ENCODE assay signal across 9 mouse cellular contexts in the genomic region with DNA sequence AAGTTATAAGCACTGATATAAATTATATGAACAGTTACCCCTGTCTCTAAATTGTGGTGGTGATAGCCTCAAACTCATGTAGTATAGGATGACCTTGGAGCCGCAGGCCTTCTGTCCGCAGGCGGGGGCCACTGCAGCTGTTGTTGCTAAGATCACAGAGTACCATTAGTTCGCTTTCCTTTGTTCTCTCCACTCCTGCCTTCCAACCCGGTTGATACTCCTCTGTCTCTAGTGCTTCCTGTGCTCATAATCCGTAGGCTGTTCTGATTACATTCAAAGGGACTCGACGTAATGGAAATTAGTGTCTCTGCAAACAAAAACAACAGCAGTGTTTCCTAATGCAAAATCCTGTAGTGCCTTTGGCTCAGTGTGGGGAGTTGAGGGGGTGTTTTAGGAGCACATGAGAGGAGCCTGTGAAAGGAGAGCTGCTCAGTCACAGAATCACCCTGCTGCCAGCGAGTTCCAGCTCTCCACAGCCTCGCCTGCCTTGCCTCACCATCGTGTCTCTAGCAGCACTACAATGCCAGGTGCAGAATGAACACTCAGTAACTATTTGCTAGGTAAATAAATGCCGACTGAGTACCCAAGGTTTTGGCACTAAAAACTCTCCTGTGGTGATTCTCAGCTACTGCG. TPM values are rescaled to one million over a fixed set of nuclear protein-coding genes. Genes with fewer than 3 reads are reported as not detected.
DNase-seq lines count a peak whose midpoint lies in the region.
"Had no signal": no experiment of that assay in that cellular context is flagged by ENCODE, and none has a peak within 500 bp of the region (broad histone marks: within the 10 kb centered on the region; RNA-seq: fewer than 3 reads in every experiment).

No protein-coding gene starts in this region.

- 0 out of 2 replicates have a peak overlapping the region, but pooled peaks have one; percentile 40 for H3K27ac ChIP-seq in embryonic facial prominence, embryonic 10.5 days (replicated peaks)
- H3K27ac ChIP-seq in limb, embryonic 10.5 days, result peak overlapping the region; percentile 73

- WGBS in embryonic facial prominence, embryonic 10.5 days, result 49% methylated on average over 13 of the region's 13 CpGs
- WGBS in limb, embryonic 10.5 days, result 44% methylated on average over 13 of the region's 13 CpGs

- H3K9me3 ChIP-seq in embryonic facial prominence, embryonic 10.5 days, result no peaks in the 10 kb centered on the region
- H3K9me3 ChIP-seq in limb, embryonic 10.5 days (replicated peaks), result no peaks in the 10 kb centered on the region

- DNase-seq in layer of hippocampus, adult 9-11 months, result peak; percentile 5
- no peak for DNase-seq in layer of hippocampus, adult 8-10 months (ENCODE audit: low spot score in 2 of 2)
- DNase-seq in embryonic facial prominence, embryonic 10.5 days (ENCODE audit: low spot score), result peak; percentile 10
- no peak for DNase-seq in limb, embryonic 10.5 days (ENCODE audit: low spot score)
- DNase-seq in retina, postnatal 1 day, result peak; percentile 14
- no peak for DNase-seq in cerebellum, adult 11 months
- no peak for DNase-seq in urinary bladder, postnatal 10 days (ENCODE audit: low spot score)
- no peak for DNase-seq in right cerebral cortex, postnatal 36 days (ENCODE audit: low spot score in 2 of 2)
- DNase-seq: cerebellum, adult 9-11 months had no signal

- peaks cover 32% of the 10 kb centered on the region for H3K27me3 ChIP-seq in embryonic facial prominence, embryonic 10.5 days (replicated peaks; ENCODE audit: low read depth, poor library complexity, severe bottlenecking)
- H3K27me3 ChIP-seq in limb, embryonic 10.5 days (ENCODE audit: low read depth, poor library complexity, severe bottlenecking), result peaks cover 38% of the 10 kb centered on the region

- H3K36me3 ChIP-seq in embryonic facial prominence, embryonic 10.5 days (replicated peaks), result peaks cover 8% of the 10 kb centered on the region
- peaks cover 11% of the 10 kb centered on the region for H3K36me3 ChIP-seq in limb, embryonic 10.5 days

- H3K4me3 ChIP-seq in embryonic facial prominence, embryonic 10.5 days, result no peak overlapping the region
- no peak overlapping the region for H3K4me3 ChIP-seq in limb, embryonic 10.5 days

- no peaks in the 10 kb centered on the region for H3K4me1 ChIP-seq in embryonic facial prominence, embryonic 10.5 days
- H3K4me1 ChIP-seq in limb, embryonic 10.5 days, result peaks cover 5% of the 10 kb centered on the region; the same call in 1 of the 2 replicates

RNA-seq across cellular contexts. Expression of a gene that starts 53.9 kb away (rescaled TPM):
- 1 to 10 TPM; 8.2 to 9.3 (median 8.7) TPM for total RNA-seq in layer of hippocampus, adult 8-10 months (2022)
- 24.7 and 25.9 TPM in 2 replicates for polyA plus RNA-seq in embryonic facial prominence, embryonic 10.5 days (2016; fragmentation: Nextera tagmentation; extraction: Ambion mirVana)
- polyA plus RNA-seq in limb, embryonic 10.5 days (2016; fragmentation: Nextera tagmentation; extraction: Ambion mirVana), result 27.4 and 34.6 TPM in 2 replicates

Comparison
In these comparisons a context has a peak if more than half of its experiments do, and no peak if none do; other contexts are left out.
1. DNase-seq: peak in layer of hippocampus, adult 9-11 months (single experiment), embryonic facial prominence, embryonic 10.5 days (single experiment) and retina, postnatal 1 day (single experiment); none in layer of hippocampus, adult 8-10 months (0 of 2), limb, embryonic 10.5 days (single experiment), cerebellum, adult 11 months (single experiment), urinary bladder, postnatal 10 days (single experiment) and right cerebral cortex, postnatal 36 days (0 of 2).